Mouse (Mus musculus) thymus, adult 2 months (tissue): ENCODE measurements at regions not wholly inside any gene's neighbourhood (a gene's known extent, or its start where the extent isn't known, plus 50 kb on each side); places are given as distances from the start of the nearest gene placed in this dataset.

Experiments used
- DNase-seq: peaks from one replicate; pipeline ENCODE4 v3.0.0; 2021
- H3K27ac ChIP-seq: fragments of 200-500 bp; 2 replicates; pipeline ENCODE4 v1.5.1; 2012; ENCODE audit warnings: low read length, control low read depth; ENCODE audit not compliant: control insufficient read depth, insufficient read depth
- H3K27me3 ChIP-seq: fragments of 200-500 bp; 2 replicates; pipeline ENCODE4 v1.6.1; 2012; ENCODE audit warnings: mild to moderate bottlenecking, low read length, moderate library complexity, mixed read lengths; ENCODE audit not compliant: control insufficient read depth, insufficient read depth
- H3K36me3 ChIP-seq: fragments of 200-500 bp; 2 replicates; pipeline ENCODE4 v1.6.1; 2012; ENCODE audit warnings: mild to moderate bottlenecking, low read length, moderate library complexity; ENCODE audit not compliant: control insufficient read depth, insufficient read depth
- H3K4me1 ChIP-seq: fragments of 200-500 bp; replicated peaks from 2 replicates; pipeline ENCODE4 v1.6.1; 2012; ENCODE audit warnings: low read length; ENCODE audit not compliant: control insufficient read depth, insufficient read depth
- H3K4me3 ChIP-seq: fragments of 200-500 bp; 2 replicates; pipeline ENCODE4 v1.5.1; 2012; ENCODE audit warnings: mild to moderate bottlenecking, low read length, control low read depth, moderate library complexity; ENCODE audit not compliant: control insufficient read depth, insufficient read depth
- CTCF ChIP-seq: fragments of 200-500 bp; IDR thresholded peaks from 2 replicates; pipeline ENCODE4 v1.5.1; 2012; ENCODE audit warnings: mild to moderate bottlenecking, control low read depth, low read length, moderate library complexity, borderline replicate concordance; ENCODE audit not compliant: control insufficient read depth, poor library complexity, insufficient read depth; ENCODE audit errors: extremely low read depth
- POLR2A ChIP-seq: fragments of 200-500 bp; IDR thresholded peaks from 2 replicates; pipeline ENCODE4 v1.6.1; 2012; ENCODE audit warnings: mild to moderate bottlenecking, low read length, control low read depth, moderate library complexity; ENCODE audit not compliant: control insufficient read depth, poor library complexity, insufficient read depth; ENCODE audit errors: extremely low read depth
- WGBS: fragments of 180-500 bp; shearing (Covaris S2); methylation state at CpG from one replicate; pipeline ENCODE4 v1.1.7; 2018; 5-methylcytosine and 5-hydroxymethylcytosine counted together

- DNase-seq: no peak
- WGBS: 83% methylated on average over 6 of the region's 6 CpGs
- no peaks in the 10 kb centered on the region for H3K27me3 ChIP-seq
- no peaks in the 10 kb centered on the region for H3K36me3 ChIP-seq
- TF ChIP-seq POLR2A (no peak), CTCF (no peak)
- peaks cover 19% of the 10 kb centered on the region for H3K4me1 ChIP-seq
- no peak overlapping the region for H3K4me3 ChIP-seq
- no peak overlapping the region for H3K27ac ChIP-seq
Observed at GRCm38 (mm10) chr13:111939534-111940115, 130.8 kb upstream of the Map3k1 start.

DNA sequence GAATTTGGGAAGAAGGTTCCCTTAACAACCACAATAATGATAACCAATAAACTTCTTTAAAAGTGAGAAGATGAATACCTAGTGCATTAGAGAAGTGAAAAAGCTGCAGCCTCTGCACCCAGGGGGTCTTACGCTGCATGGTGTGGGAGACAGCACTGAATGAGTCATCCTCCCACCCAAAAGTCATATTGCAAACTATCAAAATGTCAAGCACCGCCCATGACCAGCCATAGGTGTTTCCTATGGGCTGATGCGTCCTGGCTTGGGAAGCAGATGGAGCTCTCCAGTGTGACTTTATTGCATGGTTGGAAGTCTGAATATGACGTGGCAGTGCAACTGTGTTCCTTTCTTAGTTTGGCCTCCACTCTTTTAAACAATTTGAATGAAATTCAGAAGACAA lies 131.5 kb upstream of the Map3k1 start:
- H3K27me3 ChIP-seq: no peaks in the 10 kb centered on the region
- TF ChIP-seq CTCF: no peak
- TF ChIP-seq POLR2A: no peak
- peaks cover 19% of the 10 kb centered on the region for H3K4me1 ChIP-seq
- H3K36me3 ChIP-seq: no peaks in the 10 kb centered on the region
- DNase-seq: no peak
- 97% methylated on average over 4 of the region's 4 CpGs for WGBS
- H3K4me3 ChIP-seq: no peak overlapping the region
- no peak overlapping the region for H3K27ac ChIP-seq

- H3K4me1 ChIP-seq: peaks cover 13% of the 10 kb centered on the region
- WGBS: 91% methylated on average over 6 of the region's 6 CpGs
- H3K27ac ChIP-seq: no peak overlapping the region
- no peaks in the 10 kb centered on the region for H3K27me3 ChIP-seq
- TF ChIP-seq POLR2A (no peak), CTCF (no peak)
- no peaks in the 10 kb centered on the region for H3K36me3 ChIP-seq
- no peak for DNase-seq
- H3K4me3 ChIP-seq: no peak overlapping the region
Observed at GRCm38 (mm10) chr13:111940796-111941513, 132.2 kb upstream of the Map3k1 start.

DNA sequence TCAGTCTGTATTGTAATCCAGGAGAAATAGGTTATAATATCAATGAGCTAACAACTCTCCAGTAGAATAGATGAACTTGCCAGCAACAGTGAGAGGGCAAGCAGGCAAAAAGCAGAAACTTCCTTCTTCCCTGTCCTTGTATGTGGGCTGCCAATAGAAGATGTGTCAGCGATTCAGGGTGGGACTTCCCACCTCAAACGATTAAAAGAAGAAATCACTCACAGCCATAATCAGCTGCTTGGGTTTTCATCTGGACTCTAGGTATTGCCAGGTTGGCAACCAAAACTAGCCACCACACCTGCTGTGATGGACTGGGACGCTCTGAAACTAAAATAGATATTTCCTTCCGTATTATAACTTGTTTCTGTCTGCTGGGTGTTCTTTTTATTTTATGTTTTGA lies 133.2 kb upstream of the Map3k1 start:
- H3K4me1 ChIP-seq: peaks cover 5% of the 10 kb centered on the region
- WGBS: 65% methylated on average over 4 of the region's 4 CpGs
- no peaks in the 10 kb centered on the region for H3K36me3 ChIP-seq
- DNase-seq: no peak
- H3K27me3 ChIP-seq: no peaks in the 10 kb centered on the region
- H3K4me3 ChIP-seq: no peak overlapping the region
- H3K27ac ChIP-seq: no peak overlapping the region
- no peak for TF ChIP-seq POLR2A
- no peak for TF ChIP-seq CTCF

DNA sequence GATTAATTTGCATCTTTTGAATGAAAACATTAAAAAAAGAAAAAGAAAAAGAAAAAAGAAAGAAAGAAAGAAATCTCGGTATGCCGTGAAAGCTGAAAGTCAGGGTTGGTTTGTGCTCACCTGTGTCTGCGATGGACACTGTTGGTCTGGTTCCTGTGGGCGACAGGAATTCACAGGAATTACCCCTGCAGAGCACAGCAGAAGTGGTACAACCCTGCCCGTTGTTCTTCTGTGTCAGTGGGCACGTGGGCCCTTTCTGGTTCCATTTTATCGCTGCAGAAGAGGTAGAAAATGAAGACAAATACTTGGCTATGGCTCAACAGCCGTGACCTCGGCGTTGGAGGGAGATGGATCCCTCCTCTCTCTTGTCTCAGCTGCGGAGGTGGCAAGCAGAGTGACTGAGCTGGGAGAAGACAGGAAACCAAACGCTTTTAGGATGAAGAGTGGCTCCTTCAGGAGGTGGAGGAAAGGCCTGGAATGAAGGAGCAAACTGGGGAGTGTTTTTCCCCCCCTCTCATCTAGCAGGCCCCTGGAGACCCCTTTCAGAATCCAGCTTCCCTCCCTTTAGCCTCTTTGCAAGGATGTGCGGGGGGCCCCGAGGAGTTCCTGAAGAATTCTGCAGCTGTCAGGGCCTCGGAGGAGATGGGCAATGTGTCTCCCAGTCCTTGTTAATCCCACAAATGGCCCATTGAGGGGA lies 134.7 kb upstream of the Map3k1 start:
- DNase-seq: no peak
- H3K27ac ChIP-seq: no peak overlapping the region
- WGBS: 83% methylated on average over 15 of the region's 15 CpGs
- H3K27me3 ChIP-seq: no peaks in the 10 kb centered on the region
- no peaks in the 10 kb centered on the region for H3K36me3 ChIP-seq
- TF ChIP-seq POLR2A (no peak), CTCF (no peak)
- no peak overlapping the region for H3K4me3 ChIP-seq
- peaks cover 5% of the 10 kb centered on the region for H3K4me1 ChIP-seq

DNA sequence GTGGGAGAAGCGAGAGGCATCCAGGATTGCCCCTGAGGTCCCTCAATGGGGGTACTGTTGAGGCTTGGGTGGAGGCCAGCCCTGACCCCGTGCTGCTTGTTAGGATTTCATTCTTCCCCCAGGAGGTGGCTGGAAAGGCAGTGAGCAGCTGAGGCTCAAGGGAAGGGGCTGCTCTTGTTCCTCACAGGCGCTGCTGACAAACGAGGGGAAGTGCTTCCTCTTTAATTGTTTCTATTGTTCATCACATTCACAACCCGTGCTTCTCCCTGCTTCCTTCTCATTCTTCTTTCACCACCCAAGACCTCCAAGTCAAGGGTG lies 135.3 kb upstream of the Map3k1 start:
- H3K27ac ChIP-seq: no peak overlapping the region
- no peak for TF ChIP-seq POLR2A
- no peak for TF ChIP-seq CTCF
- H3K4me3 ChIP-seq: no peak overlapping the region
- no peaks in the 10 kb centered on the region for H3K36me3 ChIP-seq
- H3K4me1 ChIP-seq: peaks cover 5% of the 10 kb centered on the region
- no peaks in the 10 kb centered on the region for H3K27me3 ChIP-seq
- no peak for DNase-seq
- WGBS: 36% methylated on average over 5 of the region's 5 CpGs

DNA sequence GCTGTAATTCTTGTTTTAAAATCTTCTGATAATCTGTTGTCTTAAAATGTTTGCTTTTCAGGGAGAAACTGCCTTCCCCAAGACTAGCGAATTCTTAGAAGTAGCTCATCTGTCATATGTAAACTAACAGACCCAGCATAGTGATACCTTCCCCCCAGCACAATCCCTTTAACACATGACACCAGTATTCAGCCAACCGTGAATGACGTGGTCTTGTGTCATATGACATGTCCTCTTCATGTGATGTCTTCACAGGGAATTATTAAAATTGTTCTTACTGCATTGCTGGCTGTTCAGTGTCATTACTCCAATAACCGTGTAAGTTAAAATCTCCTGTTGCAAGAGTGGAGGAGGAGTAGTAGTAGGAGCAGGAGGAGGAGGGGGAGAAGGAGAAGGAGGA lies 137.5 kb upstream of the Map3k1 start:
- H3K36me3 ChIP-seq: no peaks in the 10 kb centered on the region
- TF ChIP-seq CTCF (no peak), POLR2A (no peak)
- H3K4me3 ChIP-seq: no peak overlapping the region
- no peaks in the 10 kb centered on the region for H3K27me3 ChIP-seq
- peaks cover 5% of the 10 kb centered on the region for H3K4me1 ChIP-seq
- no peak for DNase-seq
- no peak overlapping the region for H3K27ac ChIP-seq
- 94% methylated on average over 4 of the region's 4 CpGs for WGBS
